Mouse (Mus musculus) adrenal gland, postnatal 25 days (tissue): Measurements from ENCODE around the gene Tbc1d32. TPM values are rescaled to one million over a fixed set of nuclear protein-coding genes. Genes with fewer than 3 reads are reported as not detected.

ENCODE experiments used
- DNase-seq: peaks from one replicate; pipeline ENCODE4 v3.0.0; 2021; ENCODE audit warnings: mixed read lengths
- total RNA-seq: library from RNA; stranded (reverse); gene quantifications from 2 replicates; pipeline ENCODE4 v1.2.3, GENCODE M21; 2021

Tbc1d32 gene
- total RNA-seq, 1 experiment from 2014 or later, result 10.2 TPM

DNA sequence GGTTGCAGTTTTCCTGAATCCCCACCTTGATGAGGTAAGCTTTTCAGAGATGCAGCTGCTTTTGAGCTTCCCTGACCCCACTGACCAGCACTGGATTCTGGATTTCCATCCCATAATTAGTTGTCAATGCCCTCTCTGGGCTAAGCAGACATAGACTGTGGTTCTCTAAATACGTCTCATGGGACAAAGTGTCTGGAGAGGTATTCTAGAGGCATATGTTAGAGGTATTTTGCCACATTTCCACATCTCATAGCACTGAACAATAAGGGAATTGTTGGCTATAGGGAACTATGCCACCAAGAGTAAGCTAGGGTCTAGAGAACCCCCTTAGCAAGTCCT is 121.5 kb downstream of the Tbc1d32 start:
- DNase-seq, result no peak

DNA sequence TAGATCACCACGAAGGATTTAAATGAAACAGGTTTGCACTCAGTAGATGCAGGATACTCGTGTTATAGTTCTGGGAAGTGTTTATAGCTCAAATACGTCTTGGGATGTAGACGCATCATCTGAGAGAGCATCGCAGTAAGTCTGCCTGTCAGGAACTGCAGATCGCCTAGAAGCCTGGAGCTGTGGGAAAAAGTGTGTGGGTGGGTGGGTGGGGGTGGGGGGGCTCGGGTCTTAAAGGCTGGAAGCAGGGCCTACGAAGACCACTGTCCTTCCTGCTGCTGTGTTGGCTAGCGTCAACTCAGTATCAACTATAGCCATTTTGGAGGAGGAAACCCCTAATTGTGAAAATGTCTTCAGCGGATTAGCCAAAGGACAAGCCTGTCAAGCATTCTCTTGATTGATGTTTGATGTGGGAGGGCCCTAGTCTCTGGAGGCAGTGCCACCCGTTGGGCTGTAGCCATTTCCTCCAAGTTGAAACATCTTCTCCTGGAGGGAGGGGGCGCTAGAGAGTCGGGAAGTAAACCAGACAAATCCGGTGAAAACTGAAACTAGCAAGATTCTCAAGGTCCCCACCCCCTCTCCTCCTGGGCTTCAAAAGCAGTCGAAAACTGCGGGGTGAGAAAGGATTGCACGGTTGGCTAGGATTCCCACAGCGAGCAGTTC is 122.0 kb downstream of the Tbc1d32 start, which contains the start of gene Msl3l2:
TSS of gene Msl3l2 (plus strand) at position 585 of the 663 bp plus-strand sequence.
- DNase-seq, result peak; percentile 86

DNA sequence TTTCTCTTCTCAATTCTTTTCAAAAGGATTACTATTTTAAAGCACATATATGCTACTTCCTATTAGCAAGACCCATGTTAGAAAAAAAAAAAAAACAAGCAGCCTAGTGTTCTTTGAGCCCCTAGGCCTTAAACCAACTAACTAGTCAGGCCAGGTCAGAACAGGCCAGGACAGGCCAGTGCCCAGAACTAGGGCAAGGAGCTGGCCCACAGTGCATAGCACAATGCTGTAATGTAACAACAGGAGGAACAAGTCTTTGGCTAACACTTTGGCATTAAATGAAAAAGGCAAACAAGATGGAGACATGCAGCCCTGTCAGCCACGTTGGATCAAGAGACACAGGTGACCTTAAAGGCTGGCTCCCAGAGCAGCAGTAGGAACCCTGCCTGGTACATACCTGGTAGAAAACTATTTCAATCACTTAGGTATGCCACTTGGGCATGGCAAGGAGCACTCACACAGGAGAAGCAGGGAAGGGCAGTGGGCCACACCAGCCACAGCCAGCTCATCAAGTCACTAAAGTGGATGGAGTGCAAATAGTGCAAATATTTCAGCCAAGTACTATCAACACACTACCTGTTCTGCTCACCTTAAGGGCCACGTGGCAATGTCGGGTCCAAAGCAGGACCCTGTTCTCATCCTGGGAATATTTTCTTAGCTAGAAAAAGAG is 128.7 kb downstream of the Tbc1d32 start:
- DNase-seq, result no peak

- no peak for DNase-seq
These were observed 129.4 kb downstream of the Tbc1d32 start for GRCm38 (mm10) chr10:56099126-56099525.

DNA sequence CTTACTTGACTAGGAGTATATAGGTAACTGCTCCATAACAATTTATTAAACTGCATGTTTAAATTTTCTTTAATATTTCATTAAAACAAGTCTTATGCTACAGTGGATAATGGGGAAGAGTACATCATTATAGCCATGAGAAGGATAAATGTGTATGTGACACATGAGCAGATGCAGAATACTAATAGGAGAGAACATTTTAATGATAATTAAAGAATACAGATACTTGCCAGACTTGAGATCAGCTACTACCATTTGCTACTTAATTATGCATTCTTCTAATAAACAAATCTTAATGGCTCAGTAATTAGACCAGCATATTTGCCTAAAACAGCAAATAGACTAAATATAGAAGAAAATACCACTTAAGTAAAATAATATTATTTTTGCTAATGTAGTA is 131.7 kb downstream of the Tbc1d32 start:
- no peak for DNase-seq

- DNase-seq, result no peak
These were observed 133.9 kb downstream of the Tbc1d32 start for GRCm38 (mm10) chr10:56094586-56094985.

GRCm38 (mm10) chr10:56089714-56090113 is 138.8 kb downstream of the Tbc1d32 start:
- no peak for DNase-seq

GRCm38 (mm10) chr10:56062746-56063145 is 165.7 kb downstream of the Tbc1d32 start:
- DNase-seq, result no peak

GRCm38 (mm10) chr10:56061238-56061830 is 167.2 kb downstream of the Tbc1d32 start:
- DNase-seq, result no peak

- no peak for DNase-seq
These were observed 169.5 kb downstream of the Tbc1d32 start for GRCm38 (mm10) chr10:56058979-56059422.

GRCm38 (mm10) chr10:56025400-56025799 is 203.1 kb downstream of the Tbc1d32 start:
- no peak for DNase-seq

DNA sequence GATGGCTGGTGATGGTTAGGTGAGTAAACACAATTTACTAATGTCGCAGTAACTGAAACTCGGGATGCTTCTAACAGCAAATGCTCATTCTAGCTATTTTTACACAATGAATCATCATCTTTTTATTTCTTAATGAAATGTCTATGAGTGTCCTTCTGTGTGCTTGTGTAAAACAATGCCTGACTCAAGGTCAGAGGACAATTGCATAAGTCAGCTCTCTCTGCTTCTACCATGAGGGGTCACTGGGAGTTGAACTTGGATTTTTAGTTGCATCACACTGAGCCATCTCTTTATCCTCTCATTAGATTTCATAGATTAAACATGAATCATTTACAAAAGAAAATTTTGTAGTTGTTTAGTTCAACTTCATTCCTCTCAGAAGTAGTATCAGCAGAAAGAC is 203.9 kb downstream of the Tbc1d32 start:
- DNase-seq, result no peak

DNA sequence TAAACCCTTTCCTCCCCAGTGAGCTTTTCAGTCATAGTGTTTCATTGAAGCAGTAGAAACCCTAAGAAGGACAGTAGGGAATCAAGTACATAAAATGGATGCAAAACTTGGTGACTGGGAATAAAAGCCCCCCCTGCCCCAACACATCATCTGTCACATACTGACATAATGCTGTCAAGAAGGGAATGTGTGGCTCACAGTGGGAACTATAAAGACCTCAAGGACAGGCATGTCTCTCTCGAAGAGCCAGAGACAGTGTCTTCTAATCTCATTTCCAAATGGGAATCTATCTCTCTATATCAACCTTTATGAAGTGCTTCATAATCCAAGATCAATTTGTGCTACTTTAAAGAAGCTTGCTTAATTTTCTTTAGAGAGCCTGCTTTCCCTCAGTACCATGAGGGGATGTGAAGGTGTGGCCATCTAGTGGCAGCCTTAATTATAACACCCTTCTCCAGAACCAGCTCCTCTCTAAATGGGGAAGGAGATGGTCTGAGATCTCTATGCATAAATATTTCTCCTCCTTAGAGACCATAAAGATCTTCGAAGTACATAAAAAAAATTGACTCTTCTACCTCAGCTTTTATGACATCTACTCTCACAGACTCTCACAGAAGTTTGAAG is 248.5 kb downstream of the Tbc1d32 start:
- DNase-seq, result peak; percentile 28

DNA sequence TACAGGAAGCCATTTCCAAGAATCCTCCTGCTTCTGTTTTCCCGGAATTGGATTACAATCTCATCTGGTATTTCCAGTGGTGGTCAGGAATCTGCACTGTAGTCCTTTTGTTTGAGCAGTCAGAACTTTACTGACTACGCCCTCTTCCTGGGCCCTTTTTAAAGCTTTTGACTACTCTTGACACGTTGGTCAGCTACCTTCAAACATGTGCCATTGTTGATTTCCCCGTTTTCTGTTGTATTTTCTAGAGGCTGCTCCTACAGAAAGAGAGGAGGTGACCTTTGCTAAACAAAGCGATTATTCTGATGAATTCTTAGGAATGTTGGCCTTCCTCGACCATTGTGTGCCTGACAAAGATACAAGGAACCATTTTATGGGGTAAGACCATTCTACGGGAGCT is 250.5 kb downstream of the Tbc1d32 start:
- no peak for DNase-seq

Other genes with a start within 250 kb of the Tbc1d32 start
- 10.2 and 10.5 TPM in 2 replicates for gene Msl3l2, start 121.8 kb downstream of the Tbc1d32 start, total RNA-seq
- 261 and 330 TPM in 2 replicates for gene Gja1, start 148.6 kb upstream of the Tbc1d32 start, total RNA-seq